Mouse (Mus musculus): Measurements from ENCODE around the gene Miga1. TPM values are rescaled to one million over a fixed set of nuclear protein-coding genes. Genes with fewer than 3 reads are reported as not detected.

Miga1 gene
- polyA plus RNA-seq, 1 experiment from 2014 or later = 15.7 TPM

DNA sequence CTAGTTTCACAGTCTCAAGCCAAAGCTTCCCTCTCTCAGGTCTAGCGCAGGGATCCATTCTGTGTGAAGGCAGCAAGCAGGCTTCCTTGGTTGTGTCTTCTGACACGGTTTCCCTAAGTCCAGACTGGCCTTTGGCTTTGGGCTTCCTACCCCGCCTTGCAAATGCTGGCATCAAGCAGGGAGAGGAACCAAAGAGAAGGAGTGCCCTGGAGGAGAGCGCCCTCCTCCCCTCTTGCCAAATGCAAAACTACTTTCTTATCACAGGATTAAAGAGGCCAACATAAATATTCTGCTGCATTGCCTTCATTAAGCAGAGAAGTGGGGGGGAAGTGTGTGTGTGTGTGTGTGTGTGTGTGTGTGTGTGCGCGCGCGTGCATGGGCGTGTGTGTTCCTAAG lies 31.0 kb downstream of the Miga1 start:
- no peak overlapping the region for H3K4me3 ChIP-seq (ENCODE audit: low read length)
- H3K4me2 ChIP-seq (ENCODE audit: low read depth, low read length) = no peak overlapping the region
- WGBS = 67% methylated on average over 9 of the region's 9 CpGs
- no peaks in the 10 kb centered on the region for H3K9me3 ChIP-seq (ENCODE audit: control insufficient read depth, low read length)
- no peaks in the 10 kb centered on the region for H3K27me3 ChIP-seq (ENCODE audit: control insufficient read depth, insufficient read depth, low read depth, low read length)
- 0 out of 2 replicates have a peak overlapping the region, but pooled peaks have one; percentile 34 for H3K9ac ChIP-seq (ENCODE audit: low read length)
- H3K36me3 ChIP-seq (ENCODE audit: control insufficient read depth, insufficient read depth, low read length) = no peaks in the 10 kb centered on the region; the same call in 1 of the 2 replicates
- peak; percentile 10; the same call in 1 of the 2 replicates for ATAC-seq (ENCODE audit: low read depth)
- peak overlapping the region; percentile 86 for H3K27ac ChIP-seq (ENCODE audit: low read length)
- H3K4me1 ChIP-seq (replicated peaks; ENCODE audit: control insufficient read depth, insufficient read depth, low read length) = peaks cover 22% of the 10 kb centered on the region

DNA sequence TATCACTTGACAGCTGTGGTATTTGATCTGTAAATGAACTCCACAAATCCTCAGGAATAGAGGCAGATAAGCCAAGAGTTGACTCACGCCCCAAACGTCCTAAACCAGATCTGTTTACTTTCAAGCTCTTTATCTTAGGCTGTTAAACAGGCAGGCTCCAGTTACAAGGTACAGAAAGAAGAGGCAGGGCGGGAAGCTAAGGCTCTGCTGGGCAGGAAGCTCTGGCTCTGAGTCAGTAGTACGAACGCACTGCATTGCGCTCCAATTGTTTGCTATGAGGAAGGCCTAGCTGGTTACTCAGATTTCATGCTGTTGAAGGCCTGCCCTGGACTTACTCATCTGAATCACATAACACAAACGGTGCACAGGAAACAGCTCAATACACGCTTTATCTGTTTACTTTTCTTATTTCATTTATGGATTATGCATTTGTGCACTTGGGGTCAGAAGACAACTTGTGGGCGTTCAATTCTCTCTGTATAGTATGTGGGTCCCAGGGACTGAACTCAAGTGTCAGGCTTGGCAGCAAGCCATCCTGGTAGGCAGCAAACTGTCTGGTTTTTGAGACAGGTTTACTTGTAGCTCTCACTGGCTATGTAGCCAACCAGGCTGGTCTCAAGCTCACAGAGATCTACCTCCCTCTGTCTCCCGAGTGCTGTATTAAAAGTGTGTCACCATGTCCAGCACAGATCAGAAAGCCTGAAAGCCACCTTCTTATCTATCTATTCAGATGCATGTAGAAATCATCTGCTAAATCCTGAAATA lies 31.5 kb downstream of the Miga1 start:
- peak; percentile 81 for ATAC-seq (ENCODE audit: low read depth)
- peaks cover 28% of the 10 kb centered on the region for H3K4me1 ChIP-seq (replicated peaks; ENCODE audit: control insufficient read depth, insufficient read depth, low read length)
- 10% methylated on average over 10 of the region's 10 CpGs for WGBS
- peak overlapping the region; percentile 86 for H3K27ac ChIP-seq (ENCODE audit: low read length)
- 0 out of 2 replicates have a peak overlapping the region, but pooled peaks have one; percentile 34 for H3K9ac ChIP-seq (ENCODE audit: low read length)
- no peaks in the 10 kb centered on the region for H3K9me3 ChIP-seq (ENCODE audit: control insufficient read depth, low read length)
- no peaks in the 10 kb centered on the region for H3K27me3 ChIP-seq (ENCODE audit: control insufficient read depth, insufficient read depth, low read depth, low read length)
- no peaks in the 10 kb centered on the region; the same call in 1 of the 2 replicates for H3K36me3 ChIP-seq (ENCODE audit: control insufficient read depth, insufficient read depth, low read length)
- H3K4me2 ChIP-seq (ENCODE audit: low read depth, low read length) = no peak overlapping the region
- H3K4me3 ChIP-seq (ENCODE audit: low read length) = no peak overlapping the region

DNA sequence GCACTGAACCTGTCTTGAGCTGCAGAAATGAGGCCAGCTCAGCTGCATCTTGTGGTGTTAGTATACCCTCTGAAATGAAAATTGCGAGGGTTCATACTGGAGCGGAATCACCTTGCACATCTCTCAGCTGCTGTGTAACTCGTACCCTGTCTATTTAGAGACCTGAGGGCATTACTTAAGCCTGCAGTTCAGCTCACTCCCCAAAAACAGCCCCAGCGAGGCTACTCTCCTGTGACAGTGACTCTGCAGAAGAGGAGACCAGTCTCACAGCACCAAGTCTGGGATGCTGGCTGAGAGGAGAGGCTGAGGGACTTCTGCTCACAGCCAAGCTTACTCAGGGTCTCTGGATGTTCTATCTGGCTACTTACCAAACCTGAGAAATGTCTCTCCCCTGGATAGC lies 34.2 kb downstream of the Miga1 start:
- 91% methylated on average over 4 of the region's 4 CpGs for WGBS
- Histone ChIP-seq H3K4me2 (ENCODE audit: low read depth, low read length) (no peak overlapping the region), H3K9me3 (ENCODE audit: control insufficient read depth, low read length) (no peaks in the 10 kb centered on the region), H3K36me3 (ENCODE audit: control insufficient read depth, insufficient read depth, low read length) (peaks cover 3% of the 10 kb centered on the region), H3K4me1 (replicated peaks; ENCODE audit: control insufficient read depth, insufficient read depth, low read length) (peaks cover 32% of the 10 kb centered on the region), H3K9ac (ENCODE audit: low read length) (no peak overlapping the region), H3K4me3 (ENCODE audit: low read length) (no peak overlapping the region), H3K27ac (ENCODE audit: low read length) (peak overlapping the region; percentile 39), H3K27me3 (ENCODE audit: control insufficient read depth, insufficient read depth, low read depth, low read length) (no peaks in the 10 kb centered on the region)
- ATAC-seq (ENCODE audit: low read depth) = no peak

DNA sequence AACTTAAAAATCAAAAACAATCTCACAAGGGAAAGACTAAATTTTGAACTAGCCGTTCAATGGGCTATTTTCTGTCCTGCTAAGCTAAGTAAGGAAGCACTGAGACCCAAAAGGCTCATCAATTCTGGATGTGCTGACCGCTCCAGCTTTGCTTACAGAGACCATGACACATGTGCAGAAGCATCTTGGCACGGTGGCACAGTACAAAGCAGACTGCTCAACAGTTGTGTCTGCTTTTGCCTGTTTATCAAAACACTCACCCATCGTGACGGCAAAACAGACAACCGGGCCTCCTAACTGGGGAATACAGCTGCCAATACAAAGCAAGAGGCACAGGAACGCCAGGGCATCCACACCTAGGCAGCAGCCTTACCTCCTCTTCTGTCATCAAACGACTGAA lies 35.1 kb downstream of the Miga1 start:
- H3K27me3 ChIP-seq (ENCODE audit: control insufficient read depth, insufficient read depth, low read depth, low read length) = no peaks in the 10 kb centered on the region
- ATAC-seq (ENCODE audit: low read depth) = no peak
- H3K27ac ChIP-seq (ENCODE audit: low read length) = peak overlapping the region; percentile 89
- peaks cover 3% of the 10 kb centered on the region for H3K36me3 ChIP-seq (ENCODE audit: control insufficient read depth, insufficient read depth, low read length)
- no peak overlapping the region for H3K4me2 ChIP-seq (ENCODE audit: low read depth, low read length)
- no peak overlapping the region for H3K9ac ChIP-seq (ENCODE audit: low read length)
- 56% methylated on average over 8 of the region's 8 CpGs for WGBS
- H3K4me1 ChIP-seq (replicated peaks; ENCODE audit: control insufficient read depth, insufficient read depth, low read length) = peaks cover 32% of the 10 kb centered on the region
- H3K4me3 ChIP-seq (ENCODE audit: low read length) = no peak overlapping the region
- no peaks in the 10 kb centered on the region for H3K9me3 ChIP-seq (ENCODE audit: control insufficient read depth, low read length)

DNA sequence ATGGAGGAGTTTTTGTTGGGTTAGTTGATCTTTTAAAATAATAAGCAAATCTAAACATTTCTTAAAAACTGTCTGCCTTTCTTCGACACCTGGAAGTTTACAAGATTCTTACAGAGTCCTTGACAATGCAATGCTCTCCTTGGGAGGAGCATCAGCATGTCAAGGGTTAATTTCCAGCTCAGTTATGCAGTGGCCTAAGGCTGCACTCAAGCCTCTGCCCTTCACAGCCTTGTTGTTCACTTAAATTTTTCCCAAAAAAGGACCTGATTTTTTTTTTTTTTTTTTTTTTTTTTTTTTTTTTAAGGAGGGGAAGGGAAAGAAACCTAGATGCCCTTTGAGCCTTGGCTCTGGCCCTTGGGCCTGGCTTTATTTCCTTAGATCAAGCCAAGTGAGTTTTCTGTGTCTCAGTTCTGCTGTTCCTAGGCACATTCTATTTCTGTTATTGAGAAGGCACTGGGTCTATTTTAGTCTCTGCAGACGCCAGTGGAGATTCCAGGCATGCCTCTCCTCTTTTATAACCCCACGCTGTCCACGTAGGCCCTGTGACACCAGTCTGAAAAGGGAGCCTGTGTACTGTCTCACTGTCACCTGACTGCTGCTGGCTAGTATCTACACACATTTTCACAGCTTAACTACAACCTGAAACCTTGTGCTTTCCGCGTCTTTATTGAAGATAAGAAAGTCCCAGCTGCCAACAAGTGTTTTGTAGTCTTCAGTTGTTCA lies 36.0 kb downstream of the Miga1 start:
- no peaks in the 10 kb centered on the region for H3K27me3 ChIP-seq (ENCODE audit: control insufficient read depth, insufficient read depth, low read depth, low read length)
- no peak overlapping the region for H3K4me3 ChIP-seq (ENCODE audit: low read length)
- no peak for ATAC-seq (ENCODE audit: low read depth)
- no peaks in the 10 kb centered on the region for H3K9me3 ChIP-seq (ENCODE audit: control insufficient read depth, low read length)
- H3K27ac ChIP-seq (ENCODE audit: low read length) = peak overlapping the region; percentile 89
- H3K4me1 ChIP-seq (replicated peaks; ENCODE audit: control insufficient read depth, insufficient read depth, low read length) = peaks cover 26% of the 10 kb centered on the region
- H3K4me2 ChIP-seq (ENCODE audit: low read depth, low read length) = no peak overlapping the region
- 34% methylated on average over 6 of the region's 6 CpGs for WGBS
- H3K9ac ChIP-seq (ENCODE audit: low read length) = no peak overlapping the region
- H3K36me3 ChIP-seq (ENCODE audit: control insufficient read depth, insufficient read depth, low read length) = peaks cover 3% of the 10 kb centered on the region

DNA sequence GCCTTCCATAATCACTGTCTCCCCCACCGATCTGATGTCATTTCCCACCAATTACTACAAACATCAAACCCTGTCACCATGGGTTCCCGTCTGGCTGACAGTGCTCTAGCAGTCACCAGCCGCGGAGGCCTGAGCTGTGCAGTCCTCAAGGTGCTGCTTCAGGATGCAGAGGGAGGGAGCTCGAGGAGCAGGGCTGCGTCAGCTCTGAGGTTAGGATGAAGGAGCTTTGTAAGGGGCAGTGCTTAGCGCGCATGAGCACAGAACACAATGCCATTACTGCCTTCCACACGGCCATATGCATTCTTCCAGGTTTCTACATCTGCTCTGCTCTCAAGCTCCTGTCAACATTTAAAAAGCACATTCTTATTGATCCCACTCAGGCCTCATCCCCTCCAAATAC lies 37.2 kb downstream of the Miga1 start:
- WGBS = 65% methylated on average over 9 of the region's 9 CpGs
- Histone ChIP-seq H3K27me3 (ENCODE audit: control insufficient read depth, insufficient read depth, low read depth, low read length) (no peaks in the 10 kb centered on the region), H3K9me3 (ENCODE audit: control insufficient read depth, low read length) (no peaks in the 10 kb centered on the region), H3K36me3 (ENCODE audit: control insufficient read depth, insufficient read depth, low read length) (peaks cover 3% of the 10 kb centered on the region), H3K9ac (ENCODE audit: low read length) (peak overlapping the region; percentile 27; the same call in 1 of the 2 replicates), H3K4me1 (replicated peaks; ENCODE audit: control insufficient read depth, insufficient read depth, low read length) (peaks cover 19% of the 10 kb centered on the region), H3K4me3 (ENCODE audit: low read length) (no peak overlapping the region), H3K4me2 (ENCODE audit: low read depth, low read length) (no peak overlapping the region), H3K27ac (ENCODE audit: low read length) (peak overlapping the region; percentile 70)
- no peak for ATAC-seq (ENCODE audit: low read depth)

DNA sequence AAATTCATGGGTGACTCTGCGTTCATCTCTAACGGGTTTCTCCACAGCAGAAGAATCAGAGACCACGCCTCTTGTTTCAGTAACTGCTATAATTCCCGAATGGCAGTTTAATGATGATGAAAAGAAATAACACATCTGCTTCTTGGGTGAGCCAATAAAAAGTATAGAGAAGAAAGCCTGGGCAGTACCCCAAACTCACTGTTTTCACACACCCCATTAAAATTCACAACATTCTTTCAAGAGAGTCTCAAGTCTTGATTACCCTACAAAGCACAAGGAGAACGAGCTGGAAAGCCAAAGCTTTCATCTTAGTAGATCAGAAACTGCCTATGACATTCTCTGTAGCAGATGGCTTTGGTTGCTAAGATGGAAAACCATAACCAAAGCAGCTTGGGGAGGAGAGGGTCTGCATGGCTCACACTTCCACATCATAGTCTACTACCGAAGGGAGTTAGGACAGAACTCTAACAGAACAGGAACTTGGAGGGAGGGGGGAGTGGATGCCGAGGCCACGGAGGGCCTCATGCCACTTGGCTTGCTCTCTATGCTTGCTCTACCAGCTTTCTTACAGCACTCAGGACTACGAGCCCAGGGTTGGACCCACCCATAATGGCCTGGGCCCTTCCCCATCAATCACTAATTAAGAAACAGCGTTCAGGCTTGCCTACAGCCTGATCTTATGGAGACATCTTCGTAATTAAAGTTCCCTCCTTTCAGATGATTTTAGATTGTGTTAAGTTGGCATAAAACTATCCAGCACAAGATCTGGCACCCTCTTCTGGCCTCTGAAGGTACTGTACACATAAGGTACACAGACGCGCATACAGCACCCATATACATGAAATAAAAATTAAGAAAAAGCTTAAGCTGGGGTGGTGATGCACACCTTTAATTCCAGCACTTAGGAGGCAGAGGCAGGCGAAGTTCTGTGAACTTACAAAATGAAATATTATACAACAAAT lies 39.5 kb downstream of the Miga1 start:
- Histone ChIP-seq H3K9ac (ENCODE audit: low read length) (no peak overlapping the region), H3K27ac (ENCODE audit: low read length) (peak overlapping the region; percentile 96), H3K27me3 (ENCODE audit: control insufficient read depth, insufficient read depth, low read depth, low read length) (no peaks in the 10 kb centered on the region), H3K4me3 (ENCODE audit: low read length) (no peak overlapping the region), H3K9me3 (ENCODE audit: control insufficient read depth, low read length) (no peaks in the 10 kb centered on the region), H3K4me1 (replicated peaks; ENCODE audit: control insufficient read depth, insufficient read depth, low read length) (peaks cover 14% of the 10 kb centered on the region), H3K4me2 (ENCODE audit: low read depth, low read length) (no peak overlapping the region), H3K36me3 (ENCODE audit: control insufficient read depth, insufficient read depth, low read length) (peaks cover 6% of the 10 kb centered on the region)
- peak; percentile 87 for ATAC-seq (ENCODE audit: low read depth)
- WGBS = 63% methylated on average over 14 of the region's 14 CpGs

DNA sequence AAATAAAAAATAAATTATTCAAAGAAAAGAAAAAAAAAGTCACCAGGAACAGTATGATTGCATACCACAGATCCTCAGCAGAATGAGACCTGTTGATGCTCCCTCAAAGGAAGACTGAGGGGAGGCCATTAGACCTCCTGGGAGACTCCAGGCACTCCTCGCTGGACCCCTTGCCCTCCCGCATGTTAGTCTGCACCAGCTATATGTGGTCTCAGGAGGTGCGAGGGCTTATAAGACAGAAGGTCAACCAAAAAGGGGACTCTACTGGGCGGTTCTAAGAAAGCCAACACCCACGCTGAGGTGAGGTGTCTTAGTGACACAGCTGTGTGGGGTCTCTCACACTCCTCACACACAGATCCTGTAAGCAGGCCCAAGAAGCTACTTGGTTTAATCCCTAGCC lies 44.3 kb downstream of the Miga1 start:
- Histone ChIP-seq H3K4me2 (ENCODE audit: low read depth, low read length) (no peak overlapping the region), H3K27me3 (ENCODE audit: control insufficient read depth, insufficient read depth, low read depth, low read length) (no peaks in the 10 kb centered on the region), H3K9ac (ENCODE audit: low read length) (no peak overlapping the region), H3K27ac (ENCODE audit: low read length) (peak overlapping the region; percentile 51), H3K4me3 (ENCODE audit: low read length) (no peak overlapping the region), H3K4me1 (replicated peaks; ENCODE audit: control insufficient read depth, insufficient read depth, low read length) (peaks cover 11% of the 10 kb centered on the region), H3K36me3 (ENCODE audit: control insufficient read depth, insufficient read depth, low read length) (0 out of 2 replicates have a peak, but pooled peaks cover 3% of the 10 kb centered on the region), H3K9me3 (ENCODE audit: control insufficient read depth, low read length) (no peaks in the 10 kb centered on the region)
- 91% methylated on average over 5 of the region's 5 CpGs for WGBS
- no peak for ATAC-seq (ENCODE audit: low read depth)

All from lung, embryonic 16.5 days (tissue).